Mouse (Mus musculus) layer of hippocampus, postnatal 36 days (tissue): ENCODE measurements around the gene Pilrb1. TPM values are rescaled to one million over a fixed set of nuclear protein-coding genes. Genes with fewer than 3 reads are reported as not detected.

Experiments
- DNase-seq, 2 experiments: peaks; one replicate each; pipeline ENCODE4 v3.0.0; 2022
- total RNA-seq, 2 experiments: library from RNA; stranded (reverse); gene quantifications; 2 replicates each; pipeline ENCODE4 v1.2.3; 2021

Gene Pilrb1
- total RNA-seq, 2 experiments from 2014 or later, result not detected

GRCm38 (mm10) chr5:137828694-137829093 is 29.2 kb downstream of the Pilrb1 start:
- no peak for DNase-seq

GRCm38 (mm10) chr5:137826421-137826820 is 31.5 kb downstream of the Pilrb1 start:
- DNase-seq, result no peak

GRCm38 (mm10) chr5:137825971-137826370 is 31.9 kb downstream of the Pilrb1 start:
- DNase-seq, result no peak

DNA sequence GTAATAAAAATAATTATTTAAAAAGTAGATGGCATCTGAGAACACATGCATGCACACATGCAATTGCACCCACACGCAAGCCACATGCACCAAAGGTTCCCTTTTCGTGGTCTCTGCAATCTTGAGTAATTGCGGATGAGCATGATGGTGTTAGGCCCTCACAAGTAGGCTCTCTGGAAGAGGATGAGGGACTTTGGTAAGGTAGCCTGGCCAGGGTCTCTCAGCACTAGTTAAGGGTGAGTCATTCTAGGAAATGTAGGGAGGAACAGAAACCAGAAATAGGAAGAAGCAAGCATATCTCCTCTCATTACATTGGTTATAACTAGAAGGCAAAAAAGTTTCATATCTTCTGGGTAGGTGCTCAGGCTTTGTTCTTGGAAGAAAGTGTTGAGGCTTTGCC is 32.9 kb downstream of the Pilrb1 start:
- no peak for DNase-seq

DNA sequence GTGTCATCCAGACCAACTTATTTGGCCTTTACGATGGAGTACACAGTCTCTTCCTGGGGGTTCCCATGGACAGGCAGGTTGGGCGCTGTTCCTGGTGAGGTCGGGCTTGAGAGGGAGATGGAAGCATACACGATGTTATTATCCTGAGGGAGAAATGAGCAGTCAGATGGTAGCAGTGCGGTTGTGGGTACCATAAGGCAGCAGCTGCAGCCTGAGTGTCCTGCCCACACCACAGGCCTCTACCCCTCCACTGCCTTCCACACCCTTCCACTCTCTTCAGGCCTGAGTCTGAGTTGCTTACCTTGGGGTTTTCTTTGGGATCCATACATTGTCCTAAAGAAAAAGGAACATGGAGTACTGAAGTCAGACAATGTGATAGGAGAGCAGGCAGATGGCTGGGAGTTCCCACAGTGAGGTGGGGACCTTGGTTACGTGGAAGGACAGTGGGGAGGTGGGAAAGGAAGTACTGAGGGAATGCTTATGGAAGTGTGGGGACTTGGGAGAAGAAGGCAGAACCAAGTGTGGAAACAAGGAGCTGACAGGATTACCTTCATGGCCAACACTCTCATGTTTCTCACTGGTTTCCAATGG is 34.4 kb downstream of the Pilrb1 start:
- DNase-seq, result no peak

DNA sequence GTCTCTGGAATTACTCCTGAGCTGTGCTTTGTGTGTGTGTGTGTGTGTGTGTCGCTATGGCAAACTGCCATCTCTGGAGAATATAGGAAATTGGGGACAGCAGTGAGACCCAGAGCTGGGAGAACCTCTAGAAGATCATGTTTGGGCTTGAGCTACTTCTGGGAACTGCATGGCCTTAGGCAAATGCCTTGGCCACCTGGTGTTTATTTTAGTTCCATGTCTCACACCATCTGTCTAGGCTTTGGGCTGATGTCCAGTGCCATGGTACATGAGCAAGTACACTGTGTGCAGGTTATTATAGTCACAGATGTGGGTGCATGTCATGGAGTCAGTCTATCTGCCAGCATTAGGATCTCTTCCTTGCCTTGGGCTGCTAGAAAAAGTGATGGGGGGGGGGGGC is 35.3 kb downstream of the Pilrb1 start:
- no peak for DNase-seq

- DNase-seq, result no peak
Observed at GRCm38 (mm10) chr5:137822126-137822525, 35.8 kb downstream of the Pilrb1 start.

- no peak for DNase-seq
Observed at GRCm38 (mm10) chr5:137817466-137818222, 40.3 kb downstream of the Pilrb1 start.

DNA sequence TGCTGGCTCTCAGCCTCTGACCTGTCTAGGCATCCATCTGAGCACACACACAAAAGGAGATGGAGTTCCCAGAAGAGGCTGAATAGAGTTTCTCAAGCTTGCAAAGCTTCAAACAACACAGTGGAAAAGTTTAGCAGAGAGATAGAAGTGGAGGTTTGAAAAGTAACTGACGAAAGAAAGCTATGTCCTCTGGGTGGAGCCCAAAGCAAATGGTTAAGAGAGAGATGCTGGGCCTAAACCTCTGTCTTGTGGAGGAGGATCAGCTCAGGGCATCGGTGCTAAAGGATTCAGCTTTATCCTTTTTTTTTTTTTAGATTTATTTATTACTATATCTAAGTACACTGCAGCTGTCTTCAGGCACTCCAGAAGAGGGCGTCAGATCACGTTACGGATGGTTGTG is 49.6 kb downstream of the Pilrb1 start:
- no peak for DNase-seq

DNA sequence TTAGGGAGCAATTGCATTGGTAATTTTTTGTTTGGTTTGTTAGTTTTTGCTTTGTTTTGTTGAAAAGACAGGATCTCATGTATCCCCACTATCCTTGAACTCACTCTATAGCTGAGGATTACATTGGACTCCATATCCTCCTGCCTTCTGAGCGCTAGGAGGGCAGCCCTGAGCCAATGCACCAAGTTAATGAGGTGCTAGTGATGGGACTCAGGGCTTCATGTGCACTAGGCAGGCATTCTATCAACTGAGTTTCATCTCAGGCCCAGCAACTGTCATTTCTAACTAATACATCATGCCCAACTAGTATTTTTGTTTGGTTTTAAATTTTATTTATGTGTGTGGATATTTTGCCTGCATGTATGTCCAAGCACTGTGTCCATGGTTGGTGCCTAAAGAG is 51.7 kb downstream of the Pilrb1 start:
- no peak for DNase-seq

Other genes starting within 250 kb of the Pilrb1 start
- gene Pcolce, start 244.3 kb downstream of the Pilrb1 start, total RNA-seq, result 1 to 10 TPM; 8.4 to 8.8 TPM
- under 1 TPM; 0.18 to 0.77 TPM for gene Fbxo24, start 229.1 kb downstream of the Pilrb1 start, total RNA-seq
- gene Lrch4, start 229.0 kb downstream of the Pilrb1 start, total RNA-seq, result 10 to 100 TPM; 21.8 to 25.3 TPM
- gene Gm20605, start 228.9 kb downstream of the Pilrb1 start, total RNA-seq, result 10 to 100 TPM; 18.6 to 23.9 TPM
- gene Sap25, start 216.8 kb downstream of the Pilrb1 start, total RNA-seq, result 10 to 100 TPM; 10.1 to 13.3 TPM
- gene Irs3, start 212.4 kb downstream of the Pilrb1 start, total RNA-seq, result under 1 TPM; 0.15 to 0.28 TPM
- gene Agfg2, start 173.4 kb downstream of the Pilrb1 start, total RNA-seq, result 10 to 100 TPM; 57.7 to 61.1 TPM
- 10 to 100 TPM; 65.4 to 66.3 TPM for gene Nyap1, start 116.5 kb downstream of the Pilrb1 start, total RNA-seq
- 100 to 1,000 TPM; 170 to 176 TPM for gene Tsc22d4, start 112.4 kb downstream of the Pilrb1 start, total RNA-seq
- gene Ppp1r35, start 79.3 kb downstream of the Pilrb1 start, total RNA-seq, result 10 to 100 TPM; 24.1 to 24.6 TPM
- 10 to 100 TPM; 40.8 to 44.5 TPM for gene Mepce, start 70.5 kb downstream of the Pilrb1 start, total RNA-seq
- gene Zcwpw1, start 70.3 kb downstream of the Pilrb1 start, total RNA-seq, result 1 to 10 TPM; 5.2 to 7.1 TPM
- 1 to 10 TPM in 1 of 2 experiments, under 1 TPM in 1; 0.67 to 1.3 TPM for gene Pilra, start 21.8 kb downstream of the Pilrb1 start, total RNA-seq
- not detected for gene Pilrb2, start 13.7 kb upstream of the Pilrb1 start, total RNA-seq
- gene Cyp3a13, start 63.5 kb upstream of the Pilrb1 start, total RNA-seq, result under 1 TPM in 1 of 2 experiments, not detected in 1; 0.25 TPM
- gene Gjc3, start 105.0 kb upstream of the Pilrb1 start, total RNA-seq, result 10 to 100 TPM; 26.5 to 31.6 TPM
- not detected for gene Azgp1, start 123.4 kb upstream of the Pilrb1 start, total RNA-seq
- not detected for gene Smok3a, start 163.2 kb upstream of the Pilrb1 start, total RNA-seq
- gene Smok3b, start 163.3 kb upstream of the Pilrb1 start, total RNA-seq, result not detected
- gene Smok3c, start 195.1 kb upstream of the Pilrb1 start, total RNA-seq, result not detected
- 10 to 100 TPM; 41.5 to 41.9 TPM for gene Zkscan1, start 227.0 kb upstream of the Pilrb1 start, total RNA-seq